Mouse (Mus musculus) left cerebral cortex, adult 2 months (tissue): ENCODE measurements around the gene Cdk5. TPM values are rescaled to one million over a fixed set of nuclear protein-coding genes. Genes with fewer than 3 reads are reported as not detected.

Experiments
- DNase-seq, 2 experiments: peaks; one replicate each; pipeline ENCODE4 v3.0.0; 2021 to 2022; ENCODE audit warnings: low spot score in 2 of 2, mixed read lengths in 1 of 2; ENCODE audit errors: extremely low spot score in 1 of 2
- H3K27ac ChIP-seq: fragments of 200-600 bp; 2 replicates; pipeline ENCODE4 v1.8.1; 2022
- H3K4me3 ChIP-seq: fragments of 200-600 bp; 2 replicates; pipeline ENCODE4 v1.8.1; 2022
- CTCF ChIP-seq: fragments of 200-600 bp; IDR thresholded peaks from 2 replicates; pipeline ENCODE4 v1.8.1; 2022; ENCODE audit warnings: antibody characterized with exemption, mild to moderate bottlenecking, moderate library complexity
- intact Hi-C: fragments of 180-260 bp; cut with DNase I; formaldehyde crosslinking; loops from one replicate; pipeline ENCODE4 v1.15.1; 2025
- total RNA-seq, 2 experiments: library from RNA; stranded (reverse); gene quantifications; 2 replicates each; pipeline ENCODE4 v1.2.3; 2021

The Cdk5 gene
- total RNA-seq, 2 experiments from 2014 or later, result 118 to 129 TPM

DNA sequence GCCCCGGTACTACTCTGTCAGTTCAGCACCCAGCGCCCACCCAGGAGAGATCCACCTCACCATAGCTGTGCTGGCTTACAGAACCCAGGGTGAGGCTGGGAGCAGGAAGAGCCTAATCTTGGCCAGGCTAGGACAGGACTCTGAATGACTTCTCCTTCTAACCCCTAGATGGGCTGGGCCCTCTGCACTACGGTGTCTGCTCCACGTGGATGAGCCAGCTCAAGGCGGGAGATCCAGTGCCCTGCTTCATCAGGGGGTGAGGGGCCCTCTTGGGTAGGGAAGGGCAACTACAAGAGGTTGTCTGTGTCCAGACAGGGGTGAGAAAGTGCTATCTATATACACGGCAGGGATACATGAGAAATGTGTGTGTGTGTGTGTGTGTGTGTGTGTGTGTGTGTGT, 41.8 kb downstream of the Cdk5 start:
- Histone ChIP-seq H3K27ac (no peak overlapping the region), H3K4me3 (no peak overlapping the region)
- intact Hi-C loops, result no loop called here
- DNase-seq, result no peak
- no peak for TF ChIP-seq CTCF

DNA sequence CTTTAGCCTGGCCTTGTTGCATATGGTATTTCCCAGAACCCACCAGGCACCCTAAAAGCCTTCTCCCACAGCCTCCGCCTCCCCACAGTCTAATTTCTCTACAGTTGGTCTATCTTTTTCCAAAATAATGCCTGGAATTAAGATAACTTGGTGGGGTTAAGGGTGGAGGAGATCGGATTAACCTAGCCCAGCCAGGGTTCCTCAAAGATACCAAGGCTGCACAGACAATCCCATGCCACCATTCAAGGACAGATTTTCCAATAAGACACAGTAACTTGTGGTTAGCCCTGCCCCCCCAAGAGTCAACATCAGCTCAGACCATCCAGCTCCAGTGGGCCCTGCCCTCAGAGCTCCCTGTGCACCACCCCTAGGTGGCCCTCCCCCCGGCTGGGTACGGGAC, 42.8 kb downstream of the Cdk5 start:
- no peak for DNase-seq
- no peak overlapping the region for H3K4me3 ChIP-seq
- H3K27ac ChIP-seq, result no peak overlapping the region
- no peak for TF ChIP-seq CTCF
- intact Hi-C loops, result no loop called here

- peak in 1 of 2 experiments; percentile 28 for DNase-seq
- TF ChIP-seq CTCF, result no peak
- intact Hi-C loops, result no loop called here
- Histone ChIP-seq H3K4me3 (no peak overlapping the region), H3K27ac (no peak overlapping the region)
Measured at GRCm38 (mm10) chr5:24379501-24379900, 43.8 kb downstream of the Cdk5 start.

- no peak overlapping the region for H3K27ac ChIP-seq
- TF ChIP-seq CTCF, result no peak
- DNase-seq, result no peak
- intact Hi-C loops, result no loop called here
- no peak overlapping the region for H3K4me3 ChIP-seq
Measured at GRCm38 (mm10) chr5:24378700-24379099, 44.6 kb downstream of the Cdk5 start.

- no peak for DNase-seq
- intact Hi-C loops, result no loop called here
- no peak for TF ChIP-seq CTCF
- Histone ChIP-seq H3K4me3 (no peak overlapping the region), H3K27ac (no peak overlapping the region)
Measured at GRCm38 (mm10) chr5:24374666-24375328, 48.5 kb downstream of the Cdk5 start.

DNA sequence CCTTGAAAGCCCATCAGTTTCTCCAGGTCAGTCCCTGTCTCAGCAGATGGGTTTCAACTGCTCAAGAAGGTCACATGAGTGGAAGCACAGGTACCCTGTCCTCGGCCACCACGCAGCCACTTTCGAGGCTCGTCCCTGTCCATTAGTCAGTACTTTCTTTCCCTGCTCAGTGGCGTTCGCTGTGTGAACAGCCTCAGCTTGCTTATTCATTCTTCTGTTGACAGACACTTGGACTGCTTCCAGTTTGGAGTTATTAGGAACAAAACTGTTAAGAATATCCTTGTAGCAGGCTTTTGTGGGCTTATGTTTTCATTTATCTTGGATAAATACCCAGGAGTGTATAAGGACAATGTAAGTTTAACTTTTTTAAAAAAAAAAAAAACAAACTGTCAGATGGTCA, 49.1 kb downstream of the Cdk5 start:
- DNase-seq, result no peak
- no peak for TF ChIP-seq CTCF
- Histone ChIP-seq H3K27ac (no peak overlapping the region), H3K4me3 (no peak overlapping the region)
- intact Hi-C loops, result no loop called here

- no peak for TF ChIP-seq CTCF
- Histone ChIP-seq H3K4me3 (no peak overlapping the region), H3K27ac (no peak overlapping the region)
- DNase-seq, result no peak
- intact Hi-C loops, result no loop called here
Measured at GRCm38 (mm10) chr5:24373807-24374206, 49.5 kb downstream of the Cdk5 start.

DNA sequence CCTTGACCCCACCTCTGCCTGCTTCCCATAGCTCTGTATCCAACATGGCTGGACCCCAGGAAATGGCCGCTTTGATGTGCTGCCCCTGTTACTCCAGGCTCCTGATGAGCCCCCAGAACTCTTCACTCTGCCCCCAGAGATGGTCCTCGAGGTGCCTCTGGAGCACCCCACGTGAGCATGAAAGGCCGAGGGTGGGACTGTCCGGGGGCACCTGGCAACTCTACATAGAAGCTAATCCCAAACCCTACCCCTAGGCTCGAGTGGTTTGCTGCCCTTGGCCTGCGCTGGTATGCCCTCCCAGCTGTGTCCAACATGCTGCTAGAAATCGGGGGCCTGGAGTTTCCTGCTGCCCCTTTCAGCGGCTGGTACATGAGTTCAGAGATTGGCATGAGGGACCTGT, 53.6 kb downstream of the Cdk5 start:
- no peak for DNase-seq
- H3K27ac ChIP-seq, result no peak overlapping the region
- intact Hi-C loops, result no loop called here
- H3K4me3 ChIP-seq, result no peak overlapping the region
- no peak for TF ChIP-seq CTCF

Other genes starting within 250 kb of the Cdk5 start
- gene Kcnh2, start 71.9 kb downstream of the Cdk5 start, total RNA-seq, result 10 to 100 TPM; 28.6 to 32.8 TPM
- gene Nos3, start 58.7 kb downstream of the Cdk5 start, total RNA-seq, result 1 to 10 TPM; 8.8 to 9.3 TPM
- gene Atg9b, start 31.4 kb downstream of the Cdk5 start, total RNA-seq, result 1 to 10 TPM; 4.0 to 4.2 TPM
- 10 to 100 TPM; 45.3 to 54.9 TPM for gene Abcb8, start 29.9 kb downstream of the Cdk5 start, total RNA-seq
- gene Asic3, start 10.1 kb downstream of the Cdk5 start, total RNA-seq, result under 1 TPM in 1 of 2 experiments, not detected in 1; 0.36 TPM
- 10 to 100 TPM; 31.0 to 33.8 TPM for gene Slc4a2, start 307 bp upstream of the Cdk5 start, total RNA-seq
- gene Fastk, start 21.8 kb upstream of the Cdk5 start, total RNA-seq, result 100 to 1,000 TPM; 128 to 134 TPM
- gene Tmub1, start 24.3 kb upstream of the Cdk5 start, total RNA-seq, result 10 to 100 TPM; 26.1 to 28.7 TPM
- gene Agap3, start 28.6 kb upstream of the Cdk5 start, total RNA-seq, result 100 to 1,000 TPM; 527 to 560 TPM
- under 1 TPM; 0.09 to 0.56 TPM for gene Gbx1, start 103.7 kb upstream of the Cdk5 start, total RNA-seq
- not detected for gene Asb10, start 117.4 kb upstream of the Cdk5 start, total RNA-seq
- gene 4931409K22Rik, start 133.3 kb upstream of the Cdk5 start, total RNA-seq, result under 1 TPM in 1 of 2 experiments, not detected in 1; 0.14 TPM
- gene Abcf2, start 153.9 kb upstream of the Cdk5 start, total RNA-seq, result 10 to 100 TPM; 82.4 to 89.0 TPM
- 10 to 100 TPM; 72.6 to 78.4 TPM for gene Chpf2, start 163.2 kb upstream of the Cdk5 start, total RNA-seq
- 10 to 100 TPM; 90.4 to 97.4 TPM for gene Smarcd3, start 200.9 kb upstream of the Cdk5 start, total RNA-seq